10 mouse cellular contexts compared by ENCODE assay signal in genomic region chr19:46509202-46509601, GRCm38 (mm10). TPM values are rescaled to one million over a fixed set of nuclear protein-coding genes. Genes with fewer than 3 reads are reported as not detected.
DNase-seq lines count a peak whose midpoint lies in the region; ATAC-seq and TF ChIP-seq lines count a peak whose summit lies in the region.
"Had no signal": no experiment of that assay in that cellular context is flagged by ENCODE, and none has a peak within 500 bp of the region (broad histone marks: within the 10 kb centered on the region; RNA-seq: fewer than 3 reads in every experiment).

No protein-coding gene starts in this region.

- TF ChIP-seq CTCF in gastrocnemius, adult 2 months (IDR thresholded peaks at IDR 0.05), result no peak

- WGBS in lung, embryonic 15.5 days, result 56% methylated on average over 3 of the region's 3 CpGs
- 84% methylated on average over 3 of the region's 3 CpGs for WGBS in midbrain, embryonic 14.5 days

- no peak for ATAC-seq in lung, embryonic 15.5 days (ENCODE audit: borderline replicate concordance, extremely low read depth, low FRiP score, low TSS enrichment)
- no peak for ATAC-seq in midbrain, embryonic 14.5 days (ENCODE audit: low FRiP score, low TSS enrichment)
- ATAC-seq in megakaryocyte-erythroid progenitor cell, adult 5-6 weeks (replicated peaks; ENCODE audit: low FRiP score, low TSS enrichment, poor library complexity, severe bottlenecking), result no peak

- no peak overlapping the region; the same call in 1 of the 2 replicates for H3K4me2 ChIP-seq in lung, embryonic 15.5 days
- peak overlapping the region; percentile 4; the same call in 1 of the 2 replicates for H3K4me2 ChIP-seq in midbrain, embryonic 14.5 days (ENCODE audit: low read length)

- H3K27me3 ChIP-seq in lung, embryonic 15.5 days, result no peaks in the 10 kb centered on the region
- no peaks in the 10 kb centered on the region for H3K27me3 ChIP-seq in midbrain, embryonic 14.5 days (ENCODE audit: control insufficient read depth, insufficient read depth, low read length)

- no peaks in the 10 kb centered on the region for H3K9me3 ChIP-seq in lung, embryonic 15.5 days
- H3K9me3 ChIP-seq in midbrain, embryonic 14.5 days (ENCODE audit: control insufficient read depth, low read length), result no peaks in the 10 kb centered on the region

- DNase-seq in gastrocnemius, adult 2 months, result peak; percentile 12
- no peak for DNase-seq in gastrocnemius, adult 8-10 months (ENCODE audit: low spot score in 2 of 2)
- no peak for DNase-seq in lung, postnatal 14 days
- no peak for DNase-seq in midbrain, embryonic 14.5 days
- no peak for DNase-seq in cerebellum, postnatal 14 days
- DNase-seq: right cerebral cortex, adult 18-20 months had no signal

- H3K9ac ChIP-seq in lung, embryonic 15.5 days, result no peak overlapping the region
- no peak overlapping the region for H3K9ac ChIP-seq in midbrain, embryonic 14.5 days (replicated peaks; ENCODE audit: low read length)

- peak overlapping the region; percentile 99 for H3K27ac ChIP-seq in gastrocnemius, adult 2 months
- peak overlapping the region; percentile 62; the same call in 1 of the 2 replicates for H3K27ac ChIP-seq in lung, embryonic 15.5 days
- H3K27ac ChIP-seq in brown adipose tissue, adult 24 weeks (replicated peaks; ENCODE audit: low read depth, low read length), result peak overlapping the region; percentile 19; the same call in 1 of the 2 replicates
- H3K27ac ChIP-seq in midbrain, embryonic 14.5 days (replicated peaks; ENCODE audit: low read depth, low read length), result no peak overlapping the region

- H3K36me3 ChIP-seq in lung, embryonic 15.5 days, result peaks cover 47% of the 10 kb centered on the region
- H3K36me3 ChIP-seq in midbrain, embryonic 14.5 days (ENCODE audit: control insufficient read depth, insufficient read depth, low read length), result peaks cover 77% of the 10 kb centered on the region

- H3K4me1 ChIP-seq in lung, embryonic 15.5 days, result peaks cover 79% of the 10 kb centered on the region
- H3K4me1 ChIP-seq in brown adipose tissue, adult 24 weeks (ENCODE audit: control insufficient read depth, insufficient read depth, insufficient read length, low read length), result peaks cover 55% of the 10 kb centered on the region
- H3K4me1 ChIP-seq in midbrain, embryonic 14.5 days (ENCODE audit: control insufficient read depth, insufficient read depth, low read length), result peaks cover 46% of the 10 kb centered on the region

- H3K4me3 ChIP-seq in gastrocnemius, adult 2 months, result peak overlapping the region; percentile 41
- H3K4me3 ChIP-seq in lung, embryonic 15.5 days, result no peak overlapping the region
- no peak overlapping the region for H3K4me3 ChIP-seq in brown adipose tissue, adult 24 weeks (ENCODE audit: insufficient read depth, low read depth, low read length)
- no peak overlapping the region for H3K4me3 ChIP-seq in midbrain, embryonic 14.5 days (replicated peaks; ENCODE audit: low read depth, low read length)
- H3K4me3 ChIP-seq: erythroblast, embryonic 14.5 days had no signal

- intact Hi-C loops in gastrocnemius, adult 2 months (cut with DNase I), result no loop called here

RNA-seq across cellular contexts. Expression of gene Trim8, which starts 7.7 kb away (rescaled TPM):
- 10 to 100 TPM; 20.2 to 20.7 TPM for total RNA-seq in gastrocnemius, adult 2 months (2021)
- 10 to 100 TPM; 22.0 to 24.0 (median 22.7) TPM for total RNA-seq in gastrocnemius, adult 8-10 months (2022)
- polyA plus RNA-seq in lung, embryonic 15.5 days (2015; fragmentation: Nextera tagmentation; extraction: Ambion mirVana), result 22.2 and 27.8 TPM in 2 replicates
- polyA plus RNA-seq in brown adipose tissue, adult 24 weeks (2012; ENCODE audit: insufficient read depth, insufficient read length, missing spikeins), result 12.4 and 17.4 TPM in 2 replicates
- 36.5 and 38.5 TPM in 2 replicates for polyA plus RNA-seq in midbrain, embryonic 14.5 days (2014; fragmentation: Nextera tagmentation; extraction: Ambion mirVana)
- 20.8 and 22.3 TPM in 2 replicates for total RNA-seq in megakaryocyte-erythroid progenitor cell, adult 5-6 weeks (2014; fragmentation: Nextera tagmentation)
- 9.9 and 18.2 TPM in 2 replicates for total RNA-seq in megakaryocyte-erythroid progenitor cell, adult 5-6 weeks (2017)
